Mouse (Mus musculus) layer of hippocampus, postnatal 14 days (tissue): ENCODE data around the gene Lmx1a. TPM values are rescaled to one million over a fixed set of nuclear protein-coding genes. Genes with fewer than 3 reads are reported as not detected.

Experiments used
- DNase-seq, 2 experiments: peaks; one replicate each; pipeline ENCODE4 v3.0.0; 2021 to 2022; ENCODE audit warnings: low spot score in 2 of 2, mixed read lengths in 1 of 2
- long read RNA-seq, 2 experiments: library from polyadenylated mRNA; stranded (forward); transcript quantifications; one replicate each; pipeline ENCODE4 v2.0.0; 2021
- total RNA-seq, 2 experiments: library from RNA; stranded (reverse); gene quantifications; 2 replicates each; pipeline ENCODE4 v1.2.3; 2021

Gene Lmx1a
- total RNA-seq = 1 to 10 TPM in 1 of 2 experiments, under 1 TPM in 1; 0.31 to 1.3 TPM
- long read RNA-seq, experiment 1 = 0 reads
- long read RNA-seq, experiment 2, partial matches to known transcripts = 0 of 1 reads
- long read RNA-seq, experiment 2, other reads (novel, unspliced or antisense) = 0 of 1 reads

DNA sequence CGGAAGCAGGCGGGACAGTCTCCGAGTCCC, at the start of gene Lmx1a:
Gene Lmx1a (plus strand): TSS at position 6 of the 30 bp plus-strand sequence.
- no peak for DNase-seq

DNA sequence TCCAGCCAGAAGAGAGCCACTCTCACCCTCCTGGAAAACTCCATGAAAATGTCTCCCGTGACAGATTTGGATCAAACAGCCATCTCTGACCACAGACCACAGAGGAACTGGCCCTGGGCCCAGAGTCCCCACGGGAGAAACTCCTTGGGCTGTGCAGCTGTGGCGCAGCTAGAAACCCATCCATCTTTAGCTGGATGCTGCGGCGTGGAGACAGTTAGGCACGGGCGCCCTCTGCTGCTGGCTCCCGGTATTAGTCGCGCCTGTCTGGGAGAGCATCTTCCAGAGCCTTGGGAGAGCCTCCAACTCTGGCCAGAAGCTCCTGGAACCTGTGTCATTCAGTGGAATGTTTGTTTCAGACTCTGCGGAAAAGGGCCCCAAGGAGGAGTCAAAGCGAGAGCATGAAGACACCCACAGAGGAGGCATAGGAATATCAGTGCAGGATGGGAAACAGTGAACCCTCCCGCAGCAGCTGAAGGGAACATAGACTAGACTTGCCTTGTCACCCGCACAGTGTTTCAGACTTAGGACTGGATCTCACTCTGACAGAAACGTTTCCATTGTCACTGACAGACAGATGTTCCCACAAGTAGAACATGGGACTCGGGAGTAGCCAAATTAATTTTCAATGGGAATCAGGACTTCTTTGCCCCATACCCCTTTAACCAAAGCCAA, 44.0 kb upstream of the Lmx1a start:
- DNase-seq = peak; percentile 82 to 86

DNA sequence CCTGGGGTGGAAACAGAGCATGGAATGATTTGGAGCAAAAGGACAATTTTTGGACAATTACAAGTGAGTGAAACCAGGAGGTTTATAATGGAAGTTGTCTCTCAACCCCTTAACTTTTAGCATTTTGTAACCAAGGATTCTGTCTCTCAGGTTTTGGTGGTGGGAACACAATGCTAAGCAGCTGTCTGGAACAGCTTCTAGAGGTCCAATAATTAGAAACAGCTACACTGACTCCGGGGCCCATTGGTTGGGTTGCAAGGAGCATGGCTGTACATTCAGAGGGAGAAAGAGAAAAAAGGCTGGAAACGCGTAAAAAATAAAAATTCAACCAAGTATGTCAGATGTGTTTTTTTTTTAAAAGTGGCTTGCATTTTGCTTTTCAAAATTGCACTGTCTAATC, 40.4 kb upstream of the Lmx1a start:
- DNase-seq = no peak

DNA sequence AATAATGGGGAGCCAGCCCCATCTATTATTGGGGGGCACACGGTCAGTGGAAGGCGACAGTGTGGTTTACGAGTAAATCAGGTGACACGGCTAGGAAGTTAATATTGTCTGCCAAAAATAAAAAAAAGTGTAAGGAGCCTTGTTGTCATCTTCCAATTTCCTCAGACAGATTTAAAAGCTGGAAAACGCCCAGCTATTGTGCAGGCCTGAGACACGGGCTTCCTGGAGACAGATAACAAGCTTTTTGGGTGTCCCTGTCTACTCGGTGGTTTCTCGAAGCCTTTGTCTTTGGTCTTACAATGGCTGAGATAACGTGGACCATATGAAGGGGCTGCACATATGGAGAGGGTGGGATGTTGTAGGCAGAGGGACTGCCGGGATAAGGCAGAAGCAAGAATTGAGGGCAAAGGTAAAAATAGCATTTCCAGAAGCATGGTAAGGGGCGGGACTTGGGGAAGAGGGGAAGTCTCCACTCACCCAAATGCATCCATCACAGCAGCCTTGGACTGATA, 39.9 kb upstream of the Lmx1a start:
- DNase-seq = no peak

DNA sequence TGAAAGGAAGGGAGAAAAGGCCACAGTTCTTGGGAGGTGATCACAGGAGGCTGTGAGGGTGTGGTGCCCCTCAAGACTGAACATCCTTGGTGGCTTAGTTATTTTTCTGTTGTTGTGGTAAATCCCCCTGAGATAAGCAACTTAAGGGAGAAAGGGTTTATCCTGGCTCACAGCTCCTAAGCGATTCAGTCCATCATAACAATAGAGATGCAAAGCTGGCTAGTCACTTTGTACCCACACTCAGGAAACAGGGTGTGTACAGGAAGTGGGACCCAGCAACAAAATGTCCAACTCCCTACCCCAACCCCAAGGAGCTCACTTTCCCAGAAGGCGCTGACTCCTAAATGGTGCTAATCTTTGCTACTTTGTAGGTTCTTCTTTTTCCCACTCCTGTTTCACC, 36.7 kb upstream of the Lmx1a start:
- no peak for DNase-seq

DNA sequence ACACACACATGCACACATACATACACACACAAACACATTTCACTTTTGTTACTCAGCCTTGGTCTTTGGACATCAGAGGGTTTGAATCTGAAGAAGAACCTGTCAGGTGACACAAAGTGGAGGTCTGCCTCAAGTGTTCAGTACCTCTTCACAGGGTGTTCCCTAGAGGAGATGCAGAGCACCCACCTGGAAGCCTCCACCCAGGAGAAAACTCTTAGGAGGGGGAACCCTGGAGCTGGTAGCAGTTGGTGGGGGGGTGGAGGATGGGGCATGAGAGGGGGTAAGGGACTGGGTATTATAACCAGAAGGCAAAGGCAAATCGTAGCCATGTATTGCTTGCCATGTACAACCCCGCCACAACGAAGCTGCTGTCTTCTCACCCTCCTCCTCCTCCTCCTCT, 30.0 kb upstream of the Lmx1a start:
- DNase-seq = no peak

DNA sequence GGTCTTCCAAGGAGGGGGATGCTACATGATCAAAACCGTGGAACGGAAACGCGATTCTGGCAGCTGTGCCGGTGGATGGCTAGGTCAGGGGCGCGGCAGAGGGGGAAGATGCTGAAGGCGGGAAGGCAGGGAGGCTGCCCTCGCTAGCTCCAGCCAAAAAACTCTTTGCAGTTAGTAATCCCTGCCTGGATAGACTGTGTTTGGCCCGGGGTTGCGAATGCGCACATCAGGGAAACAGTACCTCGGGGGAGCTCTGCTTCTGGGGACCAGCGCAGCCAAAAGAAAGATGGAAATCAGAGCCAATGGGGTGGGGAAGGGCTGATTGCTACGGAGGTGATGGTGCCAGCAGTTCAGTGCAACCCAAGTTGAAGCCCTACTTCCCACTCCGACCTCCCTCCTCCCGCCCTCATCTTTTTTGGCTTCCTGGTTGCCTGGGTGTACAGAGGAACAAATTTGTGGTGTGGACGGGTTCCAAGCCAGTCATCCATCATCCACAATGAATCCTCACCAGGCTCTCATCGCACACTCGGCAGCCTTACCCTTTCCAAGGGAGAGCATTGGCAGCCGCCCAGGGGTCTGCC, 28.4 kb upstream of the Lmx1a start:
- peak; percentile 66 to 75 for DNase-seq

DNA sequence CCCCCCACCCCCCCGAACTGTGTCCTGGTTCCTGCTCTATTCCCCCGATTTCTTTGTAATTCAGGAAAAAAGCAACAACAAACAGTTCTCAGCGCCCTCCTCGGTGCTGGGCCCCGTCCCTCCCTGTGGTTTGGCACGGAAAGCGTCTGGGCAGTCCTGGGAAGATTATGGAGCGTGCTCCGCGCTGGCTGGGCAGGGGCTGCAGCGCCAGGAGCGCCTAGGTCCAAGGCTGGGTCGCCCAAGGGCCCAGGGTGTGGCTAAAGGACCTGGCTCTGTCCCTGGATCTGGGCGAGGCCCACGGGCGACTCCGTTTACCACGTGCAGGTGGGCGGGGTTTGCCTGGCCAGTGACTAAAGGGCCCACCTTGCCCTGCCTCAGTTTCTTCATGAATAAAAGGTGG, 27.9 kb upstream of the Lmx1a start:
- DNase-seq = no peak

DNA sequence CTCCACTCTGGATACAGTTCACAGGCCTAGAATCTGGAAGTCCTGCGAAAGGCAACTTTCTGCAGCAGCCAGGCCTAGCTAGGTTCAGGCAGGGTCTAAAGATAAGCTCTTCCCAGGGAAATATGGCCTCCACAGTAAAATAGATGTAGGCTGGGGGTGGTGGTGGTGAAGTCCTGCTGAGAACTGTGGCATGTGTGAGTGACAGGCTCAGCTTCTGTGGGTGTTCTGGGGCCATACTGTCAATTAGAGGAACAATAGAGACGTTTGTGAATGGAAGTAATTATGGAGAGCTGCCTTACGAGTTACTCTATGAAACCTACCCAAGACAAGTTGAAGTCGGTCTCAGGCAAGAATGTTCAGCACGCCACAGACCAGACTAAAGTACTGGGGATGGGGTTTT, 25.9 kb upstream of the Lmx1a start:
- DNase-seq = no peak

DNA sequence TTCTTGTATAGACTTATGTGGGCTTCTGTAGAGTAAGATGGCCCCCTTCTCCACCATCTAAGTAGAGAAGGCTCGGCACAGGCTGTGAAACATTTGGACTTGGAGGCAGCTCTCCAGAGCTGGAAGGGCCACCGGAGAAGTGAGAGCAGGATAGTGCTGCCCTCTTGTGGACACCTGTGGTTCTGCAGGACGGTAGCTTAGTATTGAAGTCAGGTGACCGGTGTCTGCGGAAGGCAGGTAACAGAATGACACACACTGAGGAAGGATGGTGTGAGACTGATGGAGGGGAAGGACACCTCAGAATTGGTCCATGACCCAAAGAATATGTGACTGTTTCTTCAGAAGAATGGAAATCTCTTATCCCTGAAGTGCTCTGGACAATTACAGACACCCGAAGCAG, 19.2 kb upstream of the Lmx1a start:
- DNase-seq = no peak

DNA sequence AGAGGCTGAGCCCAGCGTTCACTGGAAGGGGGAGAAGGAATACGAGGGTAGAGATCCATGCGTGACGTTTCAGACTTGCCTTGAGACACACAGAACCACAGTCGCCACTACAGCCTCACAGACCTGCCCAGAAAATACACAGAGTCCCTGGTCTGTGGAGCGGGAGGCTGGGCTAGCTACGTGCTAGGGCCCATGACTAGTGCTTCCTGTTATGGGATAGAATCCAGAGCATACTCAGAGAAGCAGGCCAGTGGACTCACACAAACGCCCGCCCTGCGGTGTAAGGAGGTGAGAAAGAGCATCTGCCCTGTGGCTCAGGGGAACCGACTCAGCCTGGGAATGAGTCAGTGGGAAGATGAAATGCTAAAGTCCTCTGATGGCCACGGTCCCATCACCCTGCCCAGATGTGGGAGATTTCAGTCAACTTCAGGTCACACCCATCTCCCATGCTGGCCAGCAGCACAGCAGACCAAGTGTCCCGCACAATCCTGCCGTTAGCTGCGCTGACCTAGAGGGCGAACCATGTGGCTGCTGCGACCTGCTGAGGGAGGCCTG, 16.5 kb upstream of the Lmx1a start:
- DNase-seq = no peak

DNA sequence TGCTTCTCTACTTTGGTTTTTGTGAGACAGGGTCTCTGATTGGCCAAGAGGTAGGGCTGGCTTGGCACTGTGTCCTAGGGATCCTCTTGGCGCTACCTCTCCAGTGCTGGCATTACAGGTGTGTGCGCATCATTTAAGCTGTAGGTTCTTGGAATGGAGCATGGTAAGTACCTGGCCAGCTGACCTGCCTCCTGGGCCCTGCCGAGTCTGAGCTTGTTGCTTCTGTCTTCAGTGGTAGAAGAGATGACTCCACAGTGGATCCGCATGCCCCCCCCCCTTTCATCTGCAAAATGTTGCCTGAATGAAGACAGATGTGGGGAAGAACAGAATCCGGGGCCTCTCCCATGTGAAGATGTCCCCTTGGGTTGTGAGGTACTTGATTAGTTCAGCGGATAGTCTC, 10.0 kb upstream of the Lmx1a start:
- no peak for DNase-seq

DNA sequence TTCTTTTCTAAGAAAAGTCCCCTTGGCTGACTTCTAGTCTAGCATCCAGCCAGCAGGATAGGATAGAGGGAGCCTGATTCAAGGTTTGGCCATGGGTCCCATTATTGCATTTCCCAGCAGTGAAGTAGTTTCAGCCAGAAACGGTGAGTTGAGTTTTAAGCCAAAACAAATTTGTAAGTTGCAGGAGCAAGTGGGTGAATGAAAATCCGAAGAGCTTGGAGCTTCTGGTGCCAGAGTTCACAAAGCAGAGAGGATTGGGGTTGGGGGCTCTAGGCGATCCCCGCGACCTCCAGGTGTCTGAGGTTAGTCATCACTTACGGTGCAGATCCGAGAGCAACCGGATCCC, 1.1 kb upstream of the Lmx1a start:
- DNase-seq = no peak

DNA sequence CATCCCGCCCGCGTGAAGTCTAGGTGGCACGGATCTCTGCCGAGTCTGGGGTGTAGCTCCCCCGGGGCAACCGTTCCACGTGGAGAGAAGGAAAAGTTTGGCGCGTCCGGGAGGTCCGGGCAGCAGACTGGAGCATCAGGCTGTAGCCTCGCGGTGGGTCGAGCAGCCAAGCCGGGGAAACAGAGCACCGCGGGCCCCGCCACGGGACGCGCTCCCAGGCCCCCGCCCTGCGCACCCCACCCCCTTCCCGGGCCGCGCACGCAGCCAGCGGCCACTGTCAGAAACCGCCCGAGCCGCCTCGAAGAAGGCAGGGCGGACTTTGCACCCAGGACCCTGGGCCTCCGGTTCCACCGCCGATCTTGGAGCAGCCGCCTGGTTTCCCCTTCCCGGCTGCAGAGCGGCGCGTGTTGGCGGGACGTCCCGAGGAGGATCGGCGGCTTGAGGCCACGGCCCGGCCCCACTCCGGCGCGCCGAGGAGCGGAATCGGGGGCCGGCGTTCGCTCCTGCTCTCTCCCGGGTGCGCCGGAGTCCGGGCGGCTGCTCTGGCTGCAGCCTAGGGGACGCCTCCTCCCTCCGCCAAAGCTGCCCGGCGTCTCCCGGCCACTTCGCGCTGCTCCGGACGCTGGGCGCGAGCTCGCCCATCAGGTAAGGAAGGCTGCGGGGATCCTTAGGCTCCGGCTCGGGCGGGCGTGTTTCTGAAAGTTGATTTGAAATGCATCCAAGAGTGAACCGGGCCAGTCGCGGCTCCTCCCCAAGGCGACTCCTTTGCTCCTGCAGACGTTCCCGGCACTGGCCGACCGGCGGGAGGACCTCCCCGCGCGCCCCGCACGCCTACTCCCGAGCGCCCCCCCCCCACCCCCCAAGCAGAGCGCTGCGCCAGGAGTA, 448 bp upstream of the Lmx1a start:
- DNase-seq = no peak

DNA sequence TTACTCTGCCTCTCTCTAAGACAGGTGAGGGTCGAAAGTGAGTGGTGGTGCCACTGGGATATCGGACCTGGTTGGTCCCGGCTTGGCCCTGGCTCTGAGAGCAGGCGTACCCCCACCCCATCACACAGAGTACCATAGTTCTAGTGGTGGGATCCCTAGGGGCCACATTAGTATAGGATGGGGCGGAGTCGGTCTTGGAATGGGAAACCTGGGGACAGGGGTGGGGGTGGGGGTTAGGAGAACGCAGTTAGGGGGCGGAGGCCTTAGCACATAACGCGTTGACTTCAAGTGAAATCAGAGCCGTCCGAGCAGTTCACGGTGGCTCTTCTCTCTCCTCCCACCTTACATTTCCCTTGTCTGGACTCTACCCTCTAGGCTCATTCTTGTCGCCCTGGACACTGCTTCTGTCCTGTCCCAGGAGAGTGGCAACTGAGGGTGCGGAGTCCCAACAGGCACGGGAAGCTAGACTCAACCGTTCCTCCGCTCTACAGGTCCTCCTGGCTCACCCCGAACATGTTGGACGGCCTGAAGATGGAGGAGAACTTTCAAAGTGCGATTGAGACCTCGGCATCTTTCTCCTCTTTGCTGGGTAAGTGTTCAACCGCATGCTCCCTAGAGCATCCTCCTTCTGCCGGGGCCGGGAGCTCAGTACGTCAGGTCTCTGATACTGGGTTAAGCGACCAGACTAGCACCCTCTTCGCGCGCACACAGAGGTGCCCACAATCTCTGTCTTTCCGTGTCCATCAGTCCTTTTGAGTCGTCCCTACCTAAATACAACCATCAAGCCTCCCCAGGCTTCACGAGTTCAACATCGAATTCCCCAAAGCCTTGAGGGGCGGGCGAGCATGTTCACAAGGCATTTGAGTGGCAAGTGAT, 463 bp downstream of the Lmx1a start:
- DNase-seq = no peak

DNA sequence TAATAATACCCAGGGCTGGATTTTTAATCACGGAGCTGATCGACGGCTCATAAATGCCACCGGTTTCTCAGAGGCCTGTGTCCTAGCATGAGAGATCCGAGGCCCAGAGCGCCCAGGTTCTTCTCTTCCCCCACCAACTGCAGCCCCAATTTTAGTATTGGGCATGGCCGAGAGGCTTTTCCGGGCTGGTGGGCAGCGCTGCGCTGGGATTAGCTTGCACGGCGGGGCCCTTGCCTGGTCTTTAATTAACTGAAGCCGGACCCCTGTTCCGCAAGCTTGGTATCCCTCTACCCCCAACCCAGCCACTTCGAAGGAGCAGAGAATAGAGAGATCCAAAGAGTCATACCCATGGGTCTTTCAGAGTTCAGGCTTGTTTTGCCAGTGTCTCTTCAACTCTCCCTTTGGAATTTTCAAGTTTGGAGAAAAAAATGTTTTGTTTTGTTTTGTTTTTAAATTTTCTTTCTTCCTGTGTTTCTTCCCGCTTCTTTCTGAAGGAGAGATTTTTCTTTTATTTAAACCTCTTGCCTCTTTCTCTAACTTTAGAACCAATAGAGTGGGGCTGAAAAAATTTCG, 1.2 kb downstream of the Lmx1a start:
- no peak for DNase-seq

DNA sequence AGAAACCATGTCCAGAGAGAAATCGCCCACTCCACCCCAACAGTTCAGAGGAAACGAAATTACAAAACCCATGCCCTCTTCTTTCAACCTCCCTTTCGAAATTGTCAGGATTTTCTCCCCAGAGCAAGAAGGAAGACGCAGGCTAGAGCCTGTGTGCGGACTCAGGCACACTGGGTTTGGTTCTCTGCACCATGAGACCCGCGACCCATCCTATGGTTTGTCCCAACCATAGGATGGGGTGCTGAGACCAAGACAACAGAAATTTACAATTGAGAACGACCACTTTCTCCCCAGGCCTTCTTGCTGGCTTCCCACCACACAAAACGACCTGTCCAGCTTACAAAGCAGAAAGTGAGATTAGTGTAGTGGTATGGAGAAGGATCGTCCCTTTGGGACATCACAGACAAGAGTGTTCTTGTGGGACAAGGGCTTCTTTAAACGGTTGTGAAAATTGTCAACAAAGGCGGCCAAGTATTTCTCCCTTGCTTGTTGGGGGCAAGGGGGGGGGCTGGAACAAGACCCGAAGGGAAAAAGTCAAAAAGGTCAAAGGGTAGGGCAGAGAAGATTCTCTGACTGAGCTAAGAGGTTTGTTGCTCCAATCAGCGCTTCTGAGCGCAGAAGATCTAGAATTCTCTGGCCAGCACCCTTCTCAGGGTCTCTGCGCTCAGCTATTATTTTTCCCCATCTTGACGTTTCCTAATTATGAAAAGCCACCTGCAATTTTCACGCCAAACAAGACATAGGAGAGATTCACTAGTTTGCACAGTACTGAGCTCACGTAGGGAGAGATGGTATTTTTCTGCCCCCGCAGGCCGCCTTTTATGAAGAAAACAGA, 1.9 kb downstream of the Lmx1a start:
- DNase-seq = no peak

DNA sequence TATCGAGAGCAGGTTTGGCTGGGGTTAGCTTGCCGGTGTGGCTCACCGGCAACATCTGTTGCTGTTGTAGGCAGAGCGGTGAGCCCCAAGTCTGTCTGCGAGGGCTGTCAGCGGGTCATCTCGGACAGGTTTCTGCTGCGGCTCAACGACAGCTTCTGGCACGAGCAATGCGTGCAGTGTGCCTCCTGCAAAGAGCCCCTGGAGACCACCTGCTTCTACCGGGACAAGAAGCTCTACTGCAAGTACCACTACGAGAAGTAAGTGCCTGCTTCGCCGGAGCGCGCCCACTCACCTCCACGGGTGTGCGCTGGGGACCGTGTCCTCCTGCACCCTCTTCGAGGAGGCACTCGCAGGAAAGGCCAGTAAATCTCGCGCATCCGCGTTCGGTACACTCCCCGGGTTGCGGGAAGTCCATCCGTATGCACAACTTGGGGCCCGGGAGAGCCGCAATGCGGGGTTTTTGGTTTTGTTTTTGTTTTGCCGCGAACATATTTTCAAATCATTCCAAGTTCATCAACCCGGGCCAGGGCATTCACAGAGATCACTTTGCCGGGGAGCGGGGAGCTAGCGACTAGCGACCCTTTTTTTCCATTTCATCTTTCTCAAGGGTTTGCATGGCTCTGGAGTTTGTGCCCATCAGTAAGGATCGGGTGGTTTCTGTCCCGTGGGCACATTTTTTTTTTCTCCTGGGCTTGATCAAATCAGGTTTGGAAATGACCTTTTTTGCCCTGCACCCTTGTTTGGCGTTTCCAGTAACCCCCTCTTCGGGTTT, 3.1 kb downstream of the Lmx1a start:
- no peak for DNase-seq

DNA sequence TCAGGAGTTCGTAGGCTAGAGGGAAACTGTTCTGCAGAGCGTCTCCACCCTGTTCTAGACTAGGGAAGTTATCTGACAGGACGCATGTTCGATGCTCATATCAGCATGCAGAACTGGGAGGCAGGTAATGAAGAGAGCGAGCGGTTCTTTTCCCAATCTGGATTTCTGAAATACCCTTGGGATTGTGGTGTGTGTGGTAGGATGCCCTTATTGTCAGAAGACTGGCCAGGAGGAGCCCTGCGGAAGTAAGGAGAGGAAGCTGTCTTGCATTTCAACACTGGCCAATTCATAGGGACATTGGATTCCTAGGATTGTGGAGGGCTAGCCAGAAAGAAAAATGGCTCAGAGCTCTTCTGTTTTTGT, 3.6 kb downstream of the Lmx1a start:
- no peak for DNase-seq
